Mouse (Mus musculus) intestine, embryonic 14.5 days (tissue): ENCODE measurements around the gene Appl1. TPM values are rescaled to one million over a fixed set of nuclear protein-coding genes. Genes with fewer than 3 reads are reported as not detected.
"Not testable (repeated sequence)": the region's sequence is repeated elsewhere in the genome, so short reads cannot be mapped to it uniquely, and the experiment has no call there.

ENCODE experiments used
- ATAC-seq: fragments of 200-750 bp; cut with Nextera tagmentation; replicated peaks from 2 replicates; pipeline ENCODE4 v1.8.0; 2017; ENCODE audit warnings: low read depth, moderate number of reproducible peaks, moderate TSS enrichment, moderate library complexity; ENCODE audit not compliant: low FRiP score, low TSS enrichment
- DNase-seq: peaks from one replicate; pipeline ENCODE4 v3.0.0-alpha.2; 2018; ENCODE audit warnings: low spot score
- H3K27ac ChIP-seq: fragments of 300-500 bp; sonication (generic); 2 replicates; pipeline ENCODE4 v1.5.1; 2014; ENCODE audit warnings: low read depth, mild to moderate bottlenecking, control low read depth
- H3K27me3 ChIP-seq: fragments of 300-500 bp; sonication (generic); replicated peaks from 2 replicates; pipeline ENCODE4 v1.6.1; 2014; ENCODE audit warnings: low read length, control low read depth; ENCODE audit not compliant: control insufficient read depth, insufficient read depth
- H3K36me3 ChIP-seq: fragments of 300-500 bp; sonication (generic); 2 replicates; pipeline ENCODE4 v1.6.1; 2014; ENCODE audit warnings: low read length, control low read depth; ENCODE audit not compliant: control insufficient read depth, insufficient read depth
- H3K4me1 ChIP-seq: fragments of 300-500 bp; sonication (generic); replicated peaks from 2 replicates; pipeline ENCODE4 v1.6.1; 2014; ENCODE audit warnings: low read length, control low read depth, mixed read lengths; ENCODE audit not compliant: control insufficient read depth, insufficient read depth
- H3K4me2 ChIP-seq: fragments of 300-500 bp; sonication (generic); 2 replicates; pipeline ENCODE4 v1.6.1; 2014; ENCODE audit warnings: low read length
- H3K4me3 ChIP-seq: fragments of 300-500 bp; sonication (generic); 2 replicates; pipeline ENCODE4 v1.5.1; 2014; ENCODE audit warnings: low read depth, low read length, control low read depth, mixed read lengths
- H3K9ac ChIP-seq: fragments of 300-500 bp; sonication (generic); 2 replicates; pipeline ENCODE4 v1.6.1; 2014; ENCODE audit warnings: mild to moderate bottlenecking, low read length
- H3K9me3 ChIP-seq: fragments of 300-500 bp; sonication (generic); 2 replicates; pipeline ENCODE4 v1.6.1; 2016; ENCODE audit warnings: low read length, control low read depth; ENCODE audit not compliant: control insufficient read depth
- WGBS: fragments of 180-500 bp; shearing (Covaris S2); extraction: QIAGEN DNeasy Blood & Tissue Kit; methylation state at CpG from one replicate; pipeline ENCODE4 v1.1.7; 2014; 5-methylcytosine and 5-hydroxymethylcytosine counted together
- polyA plus RNA-seq: library from polyadenylated mRNA; unstranded; fragments of >200 nt; fragmentation: Nextera tagmentation; extraction: Ambion mirVana; gene quantifications from 2 replicates; pipeline ENCODE4 v1.2.1, GENCODE M21; 2014

Appl1 gene
- polyA plus RNA-seq, 1 experiment from 2014 or later = 43.8 TPM

- H3K4me2 ChIP-seq = no peak overlapping the region
- peaks cover 31% of the 10 kb centered on the region for H3K36me3 ChIP-seq
- no peak overlapping the region for H3K4me3 ChIP-seq
- H3K27ac ChIP-seq = no peak overlapping the region
- no peaks in the 10 kb centered on the region for H3K27me3 ChIP-seq
- WGBS = 90% methylated on average over 3 of the region's 3 CpGs
- no peaks in the 10 kb centered on the region for H3K9me3 ChIP-seq
- no peak overlapping the region for H3K9ac ChIP-seq
- DNase-seq (no peak), ATAC-seq (no peak)
- H3K4me1 ChIP-seq = no peaks in the 10 kb centered on the region
Measured at GRCm38 (mm10) chr14:26934891-26935290, 36.1 kb downstream of the Appl1 start.

- no peak for DNase-seq
- 90% methylated on average over 5 of the region's 5 CpGs for WGBS
Measured at GRCm38 (mm10) chr14:26923702-26924421, 47.2 kb downstream of the Appl1 start.

GRCm38 (mm10) chr14:26919310-26919709 is 51.7 kb downstream of the Appl1 start:
- ATAC-seq (no peak), DNase-seq (no peak)
- 96% methylated on average over 3 of the region's 3 CpGs for WGBS
- H3K4me3 ChIP-seq = no peak overlapping the region
- H3K27ac ChIP-seq = no peak overlapping the region
- H3K9ac ChIP-seq = no peak overlapping the region
- peaks cover 46% of the 10 kb centered on the region for H3K36me3 ChIP-seq
- H3K9me3 ChIP-seq = no peaks in the 10 kb centered on the region
- H3K4me2 ChIP-seq = no peak overlapping the region
- H3K27me3 ChIP-seq = no peaks in the 10 kb centered on the region
- H3K4me1 ChIP-seq = no peaks in the 10 kb centered on the region

More at GRCm38 (mm10) chr14:26923702-26924421, 47.2 kb downstream of the Appl1 start:
- no peaks in the 10 kb centered on the region for H3K9me3 ChIP-seq
- peaks cover 81% of the 10 kb centered on the region for H3K36me3 ChIP-seq
- no peak for ATAC-seq
- no peak overlapping the region for H3K9ac ChIP-seq
- H3K4me2 ChIP-seq = no peak overlapping the region
- H3K4me3 ChIP-seq = no peak overlapping the region
- no peak overlapping the region for H3K27ac ChIP-seq
- H3K27me3 ChIP-seq = no peaks in the 10 kb centered on the region
- no peaks in the 10 kb centered on the region for H3K4me1 ChIP-seq

- no peaks in the 10 kb centered on the region for H3K4me1 ChIP-seq
- no peaks in the 10 kb centered on the region for H3K9me3 ChIP-seq
- WGBS = 80% methylated on average over 9 of the region's 9 CpGs
- H3K4me3 ChIP-seq = no peak overlapping the region
- no peak overlapping the region for H3K4me2 ChIP-seq
- no peak overlapping the region for H3K9ac ChIP-seq
- H3K36me3 ChIP-seq = peaks cover 4% of the 10 kb centered on the region
- ATAC-seq = no peak
- no peak for DNase-seq
- H3K27me3 ChIP-seq = no peaks in the 10 kb centered on the region
- no peak overlapping the region for H3K27ac ChIP-seq
Measured at GRCm38 (mm10) chr14:26913681-26914268, 57.3 kb downstream of the Appl1 start.

GRCm38 (mm10) chr14:26911826-26912225 is 59.2 kb downstream of the Appl1 start:
- no peak overlapping the region for H3K4me2 ChIP-seq
- H3K27me3 ChIP-seq = no peaks in the 10 kb centered on the region
- ATAC-seq (no peak), DNase-seq (no peak)
- H3K4me3 ChIP-seq = no peak overlapping the region
- 90% methylated on average over 13 of the region's 13 CpGs for WGBS
- no peak overlapping the region for H3K27ac ChIP-seq
- H3K4me1 ChIP-seq = no peaks in the 10 kb centered on the region
- no peaks in the 10 kb centered on the region for H3K36me3 ChIP-seq
- H3K9me3 ChIP-seq = no peaks in the 10 kb centered on the region
- no peak overlapping the region for H3K9ac ChIP-seq

GRCm38 (mm10) chr14:26911201-26911600 is 59.8 kb downstream of the Appl1 start:
- WGBS = 64% methylated on average over 6 of the region's 6 CpGs
- no peak overlapping the region for H3K9ac ChIP-seq
- DNase-seq = no peak

GRCm38 (mm10) chr14:26910461-26910860 is 60.6 kb downstream of the Appl1 start:
- not testable (repeated sequence) for ATAC-seq, H3K9me3 ChIP-seq, H3K36me3 ChIP-seq, DNase-seq, H3K9ac ChIP-seq, H3K4me1 ChIP-seq, H3K4me3 ChIP-seq, H3K27me3 ChIP-seq, H3K4me2 ChIP-seq, H3K27ac ChIP-seq
- WGBS = 52% methylated on average over 9 of the region's 9 CpGs

More at GRCm38 (mm10) chr14:26911201-26911600, 59.8 kb downstream of the Appl1 start:
- Histone ChIP-seq H3K4me1 (no peaks in the 10 kb centered on the region), H3K27ac (no peak overlapping the region), H3K4me2 (no peak overlapping the region), H3K27me3 (no peaks in the 10 kb centered on the region), H3K4me3 (no peak overlapping the region), H3K9me3 (no peaks in the 10 kb centered on the region), H3K36me3 (no peaks in the 10 kb centered on the region)
- no peak for ATAC-seq

- DNase-seq = no peak
- no peaks in the 10 kb centered on the region for H3K27me3 ChIP-seq
- no peak for ATAC-seq
- H3K4me2 ChIP-seq = no peak overlapping the region
- WGBS = 85% methylated on average over 4 of the region's 4 CpGs
- no peaks in the 10 kb centered on the region for H3K36me3 ChIP-seq
- no peaks in the 10 kb centered on the region for H3K9me3 ChIP-seq
- H3K4me3 ChIP-seq = no peak overlapping the region
- no peaks in the 10 kb centered on the region for H3K4me1 ChIP-seq
- H3K9ac ChIP-seq = no peak overlapping the region
- H3K27ac ChIP-seq = no peak overlapping the region
Measured at GRCm38 (mm10) chr14:26907401-26907800, 63.6 kb downstream of the Appl1 start.

GRCm38 (mm10) chr14:26900893-26901292 is 70.1 kb downstream of the Appl1 start:
- no peak overlapping the region for H3K4me3 ChIP-seq
- DNase-seq = no peak
- no peak overlapping the region for H3K4me2 ChIP-seq
- no peak overlapping the region for H3K9ac ChIP-seq
- H3K27me3 ChIP-seq = no peaks in the 10 kb centered on the region
- no peak for ATAC-seq
- H3K9me3 ChIP-seq = no peaks in the 10 kb centered on the region
- H3K36me3 ChIP-seq = no peaks in the 10 kb centered on the region
- WGBS = 83% methylated on average over 12 of the region's 12 CpGs
- H3K4me1 ChIP-seq = no peaks in the 10 kb centered on the region
- H3K27ac ChIP-seq = no peak overlapping the region
